Mouse (Mus musculus): ENCODE results near the gene Serpinf1. TPM values are rescaled to one million over a fixed set of nuclear protein-coding genes. Genes with fewer than 3 reads are reported as not detected.
A peak's percentile ranks its signal among the peaks of the same experiment; 100 is the strongest.

Gene Serpinf1
- polyA plus RNA-seq, 1 experiment from 2014 or later: 48.0 TPM

GRCm38 (mm10) chr11:75453991-75454930 lies 31.8 kb upstream of the Serpinf1 start, which contains the start of gene Wdr81:
Gene Wdr81 (minus strand): TSS chr11:75454717.
- Histone ChIP-seq H3K27ac (peak within 1 kb of the TSS; percentile 45; the same call in 1 of the 2 replicates), H3K9me3 (no peaks in the 10 kb centered on the region), H3K4me1 (replicated peaks) (peaks cover 20% of the 10 kb centered on the region), H3K27me3 (replicated peaks) (no peaks in the 10 kb centered on the region), H3K4me3 (replicated peaks) (peak within 1 kb of the TSS; percentile 52), H3K36me3 (no peaks in the 10 kb centered on the region), H3K9ac (peak within 1 kb of the TSS; percentile 50), H3K4me2 (replicated peaks) (peak within 1 kb of the TSS; percentile 91)
- WGBS: 2% methylated on average over 56 of the region's 56 CpGs
- ATAC-seq: peak; percentile 96

- Histone ChIP-seq H3K4me3 (replicated peaks) (peak overlapping the region; percentile 52; the same call in 1 of the 2 replicates), H3K36me3 (0 out of 2 replicates have a peak, but pooled peaks cover 3% of the 10 kb centered on the region), H3K27me3 (replicated peaks) (no peaks in the 10 kb centered on the region), H3K27ac (no peak overlapping the region), H3K4me1 (replicated peaks) (peaks cover 19% of the 10 kb centered on the region), H3K9ac (no peak overlapping the region), H3K4me2 (replicated peaks) (peak overlapping the region; percentile 91), H3K9me3 (no peaks in the 10 kb centered on the region)
- no peak for ATAC-seq
- WGBS: 91% methylated on average over 31 of the region's 31 CpGs
Observed at GRCm38 (mm10) chr11:75452812-75453557, 30.5 kb upstream of the Serpinf1 start.

DNA sequence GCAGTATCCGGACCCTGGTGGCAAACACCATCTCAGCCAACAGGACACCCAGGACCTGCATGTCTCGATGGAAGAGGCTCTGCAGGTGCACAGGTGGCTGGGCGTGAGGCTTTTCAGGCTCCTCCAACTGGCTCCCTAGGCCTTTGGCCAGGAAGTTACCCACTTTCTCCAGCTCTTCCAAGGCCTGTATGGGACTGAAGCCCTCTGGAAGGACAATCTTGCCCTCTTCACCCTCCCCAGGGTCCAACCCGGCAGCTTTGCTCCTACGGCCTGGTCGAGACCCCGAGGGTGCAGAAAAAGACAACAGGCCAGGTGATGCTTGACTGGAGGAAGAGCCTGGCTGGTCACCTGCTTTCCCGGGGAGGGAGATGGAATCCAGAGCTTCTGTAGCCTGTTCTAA lies 29.6 kb upstream of the Serpinf1 start:
- H3K9ac ChIP-seq: no peak overlapping the region
- no peak overlapping the region for H3K4me3 ChIP-seq (replicated peaks)
- 0 out of 2 replicates have a peak, but pooled peaks cover 3% of the 10 kb centered on the region for H3K36me3 ChIP-seq
- ATAC-seq: no peak
- no peaks in the 10 kb centered on the region for H3K27me3 ChIP-seq (replicated peaks)
- WGBS: 90% methylated on average over 8 of the region's 8 CpGs
- H3K4me1 ChIP-seq (replicated peaks): peaks cover 19% of the 10 kb centered on the region
- H3K4me2 ChIP-seq (replicated peaks): no peak overlapping the region
- H3K27ac ChIP-seq: no peak overlapping the region
- H3K9me3 ChIP-seq: no peaks in the 10 kb centered on the region

GRCm38 (mm10) chr11:75450936-75451335 lies 28.4 kb upstream of the Serpinf1 start:
- WGBS: 83% methylated on average over 15 of the region's 15 CpGs
- Histone ChIP-seq H3K9me3 (no peaks in the 10 kb centered on the region), H3K9ac (no peak overlapping the region; the same call in 1 of the 2 replicates), H3K4me3 (replicated peaks) (no peak overlapping the region), H3K27me3 (replicated peaks) (no peaks in the 10 kb centered on the region), H3K36me3 (0 out of 2 replicates have a peak, but pooled peaks cover 3% of the 10 kb centered on the region), H3K4me1 (replicated peaks) (peaks cover 19% of the 10 kb centered on the region), H3K27ac (no peak overlapping the region), H3K4me2 (replicated peaks) (no peak overlapping the region)
- no peak for ATAC-seq

GRCm38 (mm10) chr11:75450304-75450908 lies 27.9 kb upstream of the Serpinf1 start:
- H3K4me3 ChIP-seq (replicated peaks): no peak overlapping the region
- H3K27ac ChIP-seq: no peak overlapping the region
- H3K36me3 ChIP-seq: 0 out of 2 replicates have a peak, but pooled peaks cover 3% of the 10 kb centered on the region
- no peaks in the 10 kb centered on the region for H3K9me3 ChIP-seq
- no peak for ATAC-seq
- H3K4me1 ChIP-seq (replicated peaks): peaks cover 19% of the 10 kb centered on the region
- 82% methylated on average over 8 of the region's 8 CpGs for WGBS
- H3K9ac ChIP-seq: no peak overlapping the region; the same call in 1 of the 2 replicates
- H3K27me3 ChIP-seq (replicated peaks): no peaks in the 10 kb centered on the region
- no peak overlapping the region for H3K4me2 ChIP-seq (replicated peaks)

- WGBS: 60% methylated on average over 7 of the region's 7 CpGs
- Histone ChIP-seq H3K4me2 (replicated peaks) (no peak overlapping the region), H3K36me3 (0 out of 2 replicates have a peak, but pooled peaks cover 3% of the 10 kb centered on the region)
Observed at GRCm38 (mm10) chr11:75449695-75450094, 27.2 kb upstream of the Serpinf1 start.

GRCm38 (mm10) chr11:75448575-75448974 lies 26.1 kb upstream of the Serpinf1 start:
- Histone ChIP-seq H3K4me1 (replicated peaks) (peaks cover 7% of the 10 kb centered on the region), H3K9ac (no peak overlapping the region), H3K36me3 (peaks cover 3% of the 10 kb centered on the region; the same call in 1 of the 2 replicates), H3K27me3 (replicated peaks) (no peaks in the 10 kb centered on the region), H3K4me2 (replicated peaks) (no peak overlapping the region), H3K4me3 (replicated peaks) (no peak overlapping the region), H3K9me3 (no peaks in the 10 kb centered on the region), H3K27ac (no peak overlapping the region)
- ATAC-seq: no peak
- 85% methylated on average over 3 of the region's 3 CpGs for WGBS

More at GRCm38 (mm10) chr11:75449695-75450094, 27.2 kb upstream of the Serpinf1 start:
- Histone ChIP-seq H3K27ac (no peak overlapping the region), H3K27me3 (replicated peaks) (no peaks in the 10 kb centered on the region), H3K9ac (no peak overlapping the region), H3K4me1 (replicated peaks) (peaks cover 13% of the 10 kb centered on the region), H3K4me3 (replicated peaks) (no peak overlapping the region), H3K9me3 (no peaks in the 10 kb centered on the region)
- ATAC-seq: no peak

DNA sequence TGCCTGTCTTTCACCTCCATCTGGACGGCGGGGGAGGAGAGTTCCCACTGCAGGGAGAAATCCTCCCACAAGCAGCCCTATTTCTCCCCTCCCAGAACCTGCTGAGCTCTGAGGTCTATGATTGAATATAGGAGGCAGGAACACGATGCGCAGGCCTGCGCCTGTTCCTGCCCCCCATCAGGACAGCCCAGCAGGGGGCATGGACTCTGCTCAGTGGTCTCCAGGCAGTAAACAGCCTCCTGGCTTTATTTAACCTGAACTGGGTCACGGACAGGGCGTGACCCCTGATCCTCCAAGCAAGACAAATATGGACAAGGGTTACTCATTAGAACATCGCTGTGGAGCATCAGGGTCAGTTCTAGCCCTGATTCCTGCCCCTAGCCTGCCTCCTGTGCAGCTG lies 21.2 kb upstream of the Serpinf1 start:
- no peaks in the 10 kb centered on the region for H3K9me3 ChIP-seq
- H3K9ac ChIP-seq: no peak overlapping the region
- ATAC-seq: no peak
- H3K27me3 ChIP-seq (replicated peaks): no peaks in the 10 kb centered on the region
- peaks cover 9% of the 10 kb centered on the region; the same call in 1 of the 2 replicates for H3K36me3 ChIP-seq
- WGBS: 60% methylated on average over 8 of the region's 8 CpGs
- peaks cover 4% of the 10 kb centered on the region; the same call in 1 of the 2 replicates for H3K4me1 ChIP-seq (replicated peaks)
- no peak overlapping the region for H3K4me2 ChIP-seq (replicated peaks)
- H3K4me3 ChIP-seq (replicated peaks): no peak overlapping the region
- no peak overlapping the region for H3K27ac ChIP-seq

- ATAC-seq: no peak
- WGBS: 91% methylated on average over 16 of the region's 16 CpGs
- Histone ChIP-seq H3K36me3 (peaks cover 9% of the 10 kb centered on the region; the same call in 1 of the 2 replicates), H3K4me2 (replicated peaks) (no peak overlapping the region), H3K27me3 (replicated peaks) (no peaks in the 10 kb centered on the region), H3K4me3 (replicated peaks) (no peak overlapping the region), H3K27ac (no peak overlapping the region), H3K9me3 (no peaks in the 10 kb centered on the region), H3K4me1 (replicated peaks) (peaks cover 4% of the 10 kb centered on the region; the same call in 1 of the 2 replicates), H3K9ac (no peak overlapping the region)
Observed at GRCm38 (mm10) chr11:75441601-75442000, 19.1 kb upstream of the Serpinf1 start.

- H3K36me3 ChIP-seq: peaks cover 9% of the 10 kb centered on the region; the same call in 1 of the 2 replicates
- H3K4me1 ChIP-seq (replicated peaks): peaks cover 4% of the 10 kb centered on the region; the same call in 1 of the 2 replicates
- no peak overlapping the region for H3K9ac ChIP-seq
- no peak overlapping the region for H3K4me2 ChIP-seq (replicated peaks)
- WGBS: 75% methylated on average over 7 of the region's 7 CpGs
- no peak overlapping the region for H3K27ac ChIP-seq
- no peaks in the 10 kb centered on the region for H3K9me3 ChIP-seq
- no peaks in the 10 kb centered on the region for H3K27me3 ChIP-seq (replicated peaks)
- H3K4me3 ChIP-seq (replicated peaks): no peak overlapping the region
- ATAC-seq: no peak
Observed at GRCm38 (mm10) chr11:75441034-75441433, 18.5 kb upstream of the Serpinf1 start.

GRCm38 (mm10) chr11:75439951-75440350 lies 17.4 kb upstream of the Serpinf1 start:
- no peaks in the 10 kb centered on the region for H3K27me3 ChIP-seq (replicated peaks)
- H3K36me3 ChIP-seq: peaks cover 9% of the 10 kb centered on the region; the same call in 1 of the 2 replicates
- H3K4me2 ChIP-seq (replicated peaks): no peak overlapping the region
- peaks cover 4% of the 10 kb centered on the region; the same call in 1 of the 2 replicates for H3K4me1 ChIP-seq (replicated peaks)
- no peaks in the 10 kb centered on the region for H3K9me3 ChIP-seq
- H3K4me3 ChIP-seq (replicated peaks): no peak overlapping the region
- no peak overlapping the region for H3K27ac ChIP-seq
- ATAC-seq: no peak
- 89% methylated on average over 3 of the region's 3 CpGs for WGBS
- H3K9ac ChIP-seq: no peak overlapping the region

Data from intestine, embryonic 15.5 days (tissue).